Mouse (Mus musculus) liver, adult 2 months (tissue): ENCODE measurements around the gene Lhfpl5.

Experiments used
- CTCF ChIP-seq: fragments of 200-500 bp; IDR thresholded peaks from 2 replicates; pipeline ENCODE4 v1.5.1; 2011; ENCODE audit warnings: low read depth, low read length, control low read depth
- POLR2A ChIP-seq: fragments of 200-500 bp; IDR thresholded peaks from 2 replicates; pipeline ENCODE4 v1.6.1; 2011; ENCODE audit warnings: low read length, control low read depth; ENCODE audit not compliant: insufficient read depth; ENCODE audit errors: extremely low read depth

GRCm38 (mm10) chr17:28530506-28530905 is 44.9 kb upstream of the Lhfpl5 start, which contains the start of gene Armc12:
- TF ChIP-seq CTCF: no peak
- TF ChIP-seq POLR2A: no peak
